Mouse (Mus musculus) subcutaneous adipose tissue, adult 2 months (tissue): ENCODE data around the gene Tnfrsf8. TPM values are rescaled to one million over a fixed set of nuclear protein-coding genes. Genes with fewer than 3 reads are reported as not detected.

ENCODE experiments used
- polyA plus RNA-seq: library from polyadenylated mRNA; depleted of rRNA; stranded (reverse); fragments of >200 nt; gene quantifications from 2 replicates; pipeline ENCODE4 v1.2.3, GENCODE M21; 2012; ENCODE audit warnings: low replicate concordance; rRNA removed

Tnfrsf8 gene
- 0.39 and 0.90 TPM in 2 replicates for polyA plus RNA-seq

DNA sequence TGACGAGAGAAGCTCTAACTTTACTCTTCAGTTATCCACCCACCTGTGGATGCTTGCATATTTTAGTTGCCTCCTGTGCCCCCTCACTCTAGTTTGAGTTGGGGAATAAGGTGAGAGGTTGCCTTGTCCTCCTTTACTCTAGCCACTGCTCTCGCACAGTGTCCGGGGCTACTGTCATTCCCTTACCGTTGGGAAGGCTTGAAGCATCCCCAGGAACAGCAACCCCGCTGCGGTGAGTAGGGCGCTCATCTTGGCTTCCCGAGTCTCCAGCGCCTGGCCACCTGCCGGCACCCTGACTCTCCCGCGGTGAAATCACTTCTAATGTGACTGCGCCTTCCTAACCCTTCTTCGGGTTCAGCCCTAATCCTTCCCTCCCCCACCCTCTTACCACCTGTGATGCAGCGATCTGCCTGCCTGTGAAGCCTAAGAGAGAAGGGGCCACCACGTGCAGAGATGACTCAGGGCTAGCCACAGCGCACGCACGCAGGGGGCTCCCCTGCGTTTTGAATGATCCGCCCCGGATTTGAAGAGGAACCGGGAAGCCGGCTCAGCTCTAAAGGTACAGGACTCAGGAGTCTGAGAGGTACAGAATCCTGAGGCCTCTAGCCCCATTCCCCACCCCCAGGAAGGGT, at the start of gene Tnfrsf8:
Gene Tnfrsf8 (minus strand): TSS at position 329 of the 632 bp plus-strand sequence.

DNA sequence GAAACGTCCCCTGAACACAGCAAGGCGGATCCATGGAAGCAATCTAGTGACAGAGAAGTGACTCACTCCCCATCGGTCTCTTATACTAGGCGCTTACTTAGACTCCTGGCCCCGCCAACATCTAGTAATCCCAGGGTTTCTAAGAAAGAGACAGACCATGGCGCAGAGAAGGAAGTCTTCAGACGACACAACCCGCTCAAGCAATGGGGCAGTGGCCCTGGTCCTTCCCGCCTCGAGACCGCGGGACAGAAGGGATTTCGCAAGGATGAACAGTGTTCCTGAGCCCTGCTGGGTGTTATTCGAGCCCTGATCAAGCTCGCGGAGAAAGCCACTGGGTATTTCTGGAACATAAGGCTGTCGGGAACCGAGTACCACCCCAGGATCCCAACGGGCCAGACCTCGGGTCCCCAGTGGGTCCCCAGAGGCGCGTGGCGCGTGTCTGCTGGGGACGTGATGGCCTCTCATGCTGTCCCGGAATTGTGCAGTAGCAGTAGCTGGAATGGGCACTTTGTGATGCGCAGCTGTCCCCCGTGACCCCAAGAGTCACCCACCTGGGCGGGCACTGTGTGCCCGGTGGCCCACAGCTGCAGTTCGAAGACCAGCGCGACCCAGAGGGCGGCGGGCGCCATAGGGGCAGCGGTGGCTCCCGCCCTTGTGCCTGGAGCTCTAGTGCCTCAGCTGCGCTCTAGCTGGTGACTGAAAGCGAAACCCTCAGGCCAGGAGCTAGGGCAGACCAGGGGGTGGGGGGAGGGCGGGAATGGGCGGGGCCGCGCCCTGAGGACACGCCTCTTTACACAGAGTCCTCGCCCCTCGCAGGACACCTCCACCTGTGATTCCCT, 68.6 kb downstream of the Tnfrsf8 start, which contains the start of gene Tnfrsf1b:
Gene Tnfrsf1b (minus strand): TSS at position 698 of the 839 bp plus-strand sequence.

Other genes starting within 250 kb of the Tnfrsf8 start
- 21.1 and 26.8 TPM in 2 replicates for gene Vps13d, start 120.2 kb downstream of the Tnfrsf8 start, polyA plus RNA-seq
- 28.4 and 28.9 TPM in 2 replicates for gene Tnfrsf1b, start 68.3 kb downstream of the Tnfrsf8 start, polyA plus RNA-seq
- 0.48 TPM in 1 of 2 replicates, not detected in the other for gene Zfp990, start 195.6 kb upstream of the Tnfrsf8 start, polyA plus RNA-seq